Mouse (Mus musculus) myocyte (in vitro differentiated cells): ENCODE measurements at regions not wholly inside any gene's neighbourhood (a gene's known extent, or its start where the extent isn't known, plus 50 kb on each side); places are given as distances from the start of the nearest gene placed in this dataset.

ENCODE experiments used
- H3K27me3 ChIP-seq: one replicate; pipeline ENCODE4 v1.6.1; 2011; ENCODE audit not compliant: control insufficient read depth, insufficient read depth, insufficient read length
- H3K36me3 ChIP-seq: one replicate; pipeline ENCODE4 v1.6.1; 2011; ENCODE audit not compliant: control insufficient read depth, insufficient read depth
- H3K4me2 ChIP-seq: one replicate; pipeline ENCODE4 v1.6.1; 2011; ENCODE audit warnings: low read depth, control low read depth
- H3K4me3 ChIP-seq: one replicate; pipeline ENCODE4 v1.5.1; 2011; ENCODE audit warnings: mild to moderate bottlenecking, control low read depth, moderate library complexity
- H3K79me2 ChIP-seq: one replicate; pipeline ENCODE4 v1.6.1; 2011; ENCODE audit not compliant: control insufficient read depth, insufficient read depth
- H3ac ChIP-seq: one replicate; pipeline ENCODE4 v1.6.1; 2011; ENCODE audit not compliant: control insufficient read depth, insufficient read length
- CEBPB ChIP-seq: IDR thresholded peaks from 2 replicates; pipeline ENCODE4 v1.6.1; 2011; ENCODE audit warnings: mild to moderate bottlenecking, moderate library complexity; ENCODE audit not compliant: poor library complexity, insufficient read depth, severe bottlenecking
- E2F4 ChIP-seq: IDR thresholded peaks from one replicate; pipeline ENCODE4 v1.6.1; 2011; ENCODE audit warnings: mild to moderate bottlenecking, control low read depth, moderate library complexity; ENCODE audit not compliant: insufficient read depth
- MAX ChIP-seq: IDR thresholded peaks from one replicate; pipeline ENCODE4 v1.6.1; 2011; ENCODE audit warnings: low read depth, mild to moderate bottlenecking, control low read depth
- MYOD1 ChIP-seq, 3 experiments: IDR thresholded peaks; one replicate each; pipeline ENCODE4 v1.6.1; 2011; ENCODE audit warnings: control low read depth in 2 of 3, low read depth in 2 of 3, mild to moderate bottlenecking in 2 of 3, moderate library complexity in 1 of 3; ENCODE audit not compliant: insufficient read length in 2 of 3, control insufficient read depth in 1 of 3
- MYOG ChIP-seq, 3 experiments: IDR thresholded peaks; one replicate each; pipeline ENCODE4 v1.6.1; 2011; ENCODE audit warnings: control low read depth in 2 of 3, low read depth in 2 of 3, mild to moderate bottlenecking in 2 of 3; ENCODE audit not compliant: insufficient read length in 2 of 3, control insufficient read depth in 1 of 3, insufficient read depth in 1 of 3
- POLR2A ChIP-seq: IDR thresholded peaks from one replicate; pipeline ENCODE4 v1.6.1; 2011; ENCODE audit warnings: low read depth, mild to moderate bottlenecking, control low read depth, moderate library complexity; ENCODE audit not compliant: insufficient read length
- POLR2AphosphoS2 ChIP-seq: IDR thresholded peaks from one replicate; pipeline ENCODE4 v1.6.1; 2011; ENCODE audit warnings: low read depth, control low read depth; ENCODE audit not compliant: insufficient read length
- REST ChIP-seq: IDR thresholded peaks from one replicate; pipeline ENCODE4 v1.6.1; 2011; ENCODE audit warnings: mild to moderate bottlenecking, control low read depth, moderate library complexity; ENCODE audit not compliant: insufficient read depth, insufficient read length
- SRF ChIP-seq: IDR thresholded peaks from one replicate; pipeline ENCODE4 v1.6.1; 2011; ENCODE audit warnings: low read depth; ENCODE audit not compliant: control insufficient read depth, insufficient read length
- TCF12 ChIP-seq: IDR thresholded peaks from one replicate; pipeline ENCODE4 v1.6.1; 2011; ENCODE audit warnings: mild to moderate bottlenecking, control low read depth; ENCODE audit not compliant: poor library complexity, insufficient read depth, severe bottlenecking
- TCF3 ChIP-seq: IDR thresholded peaks from one replicate; pipeline ENCODE4 v1.6.1; 2011; ENCODE audit warnings: low read depth, control low read depth; ENCODE audit not compliant: insufficient read length
- USF1 ChIP-seq: IDR thresholded peaks from one replicate; pipeline ENCODE4 v1.6.1; 2011; ENCODE audit warnings: low read depth, mild to moderate bottlenecking, control low read depth, moderate library complexity

DNA sequence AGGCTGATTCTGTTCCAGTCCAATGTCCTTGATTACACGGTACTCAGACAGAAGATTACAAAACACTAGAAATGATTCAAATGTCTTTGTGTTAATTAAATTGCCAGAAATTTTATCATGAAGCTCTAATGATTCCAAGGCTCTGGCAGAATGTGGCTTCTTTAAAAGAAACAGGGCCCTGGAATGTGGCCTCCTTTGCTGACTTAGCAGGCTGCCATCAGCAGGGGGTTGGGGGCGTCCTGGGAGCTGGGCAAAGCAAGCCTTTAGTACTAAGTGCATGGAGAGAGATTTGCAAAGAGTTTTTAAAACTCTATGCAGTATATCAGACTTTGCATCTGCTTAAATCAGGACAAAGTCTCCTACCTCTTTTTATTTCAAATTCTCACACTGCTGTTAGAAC lies 434.8 kb upstream of the Cited2 start:
- H3K4me3 ChIP-seq: no peak overlapping the region
- H3K4me2 ChIP-seq: no peak overlapping the region
- H3K27me3 ChIP-seq: no peaks in the 10 kb centered on the region
- H3ac ChIP-seq: no peak overlapping the region
- H3K79me2 ChIP-seq: no peaks in the 10 kb centered on the region
- H3K36me3 ChIP-seq: no peaks in the 10 kb centered on the region
- TF ChIP-seq TCF3 (no peak), MYOG (IDR thresholded peaks at IDR 0.05; ENCODE audit: control insufficient read depth in 1 of 3, insufficient read depth in 1 of 3, insufficient read length in 2 of 3, low read depth in 2 of 3) (no peak), TCF12 (no peak), REST (no peak), E2F4 (no peak), MYOD1 (IDR thresholded peaks at IDR 0.05; ENCODE audit: control insufficient read depth in 1 of 3, insufficient read length in 2 of 3, low read depth in 2 of 3) (no peak), CEBPB (no peak), POLR2AphosphoS2 (no peak), POLR2A (no peak), USF1 (no peak), SRF (no peak), MAX (no peak)

- H3K79me2 ChIP-seq: no peaks in the 10 kb centered on the region
- TF ChIP-seq MAX (no peak), E2F4 (no peak), TCF3 (no peak), POLR2A (no peak), USF1 (no peak), REST (no peak), TCF12 (no peak), CEBPB (no peak), POLR2AphosphoS2 (no peak), MYOG (IDR thresholded peaks at IDR 0.05; ENCODE audit: control insufficient read depth in 1 of 3, insufficient read depth in 1 of 3, insufficient read length in 2 of 3, low read depth in 2 of 3) (no peak), SRF (no peak)
- no peaks in the 10 kb centered on the region for H3K36me3 ChIP-seq
- H3K4me2 ChIP-seq: no peak overlapping the region
- no peak overlapping the region for H3K4me3 ChIP-seq
- H3ac ChIP-seq: no peak overlapping the region
- no peaks in the 10 kb centered on the region for H3K27me3 ChIP-seq
These were observed 430.7 kb upstream of the Cited2 start for GRCm38 (mm10) chr10:17292331-17292730.

- TF ChIP-seq CEBPB: no peak
- TF ChIP-seq E2F4: no peak
- no peak for TF ChIP-seq TCF12
- TF ChIP-seq MAX: no peak
- TF ChIP-seq MYOD1 (IDR thresholded peaks at IDR 0.05; ENCODE audit: control insufficient read depth in 1 of 3, insufficient read length in 2 of 3, low read depth in 2 of 3): no peak
- no peak for TF ChIP-seq POLR2AphosphoS2
- no peak for TF ChIP-seq REST
- TF ChIP-seq SRF: no peak
- TF ChIP-seq POLR2A: no peak
- no peak for TF ChIP-seq TCF3
- TF ChIP-seq USF1: no peak
- TF ChIP-seq MYOG (IDR thresholded peaks at IDR 0.05; ENCODE audit: control insufficient read depth in 1 of 3, insufficient read depth in 1 of 3, insufficient read length in 2 of 3, low read depth in 2 of 3): no peak
- Histone ChIP-seq H3K27me3 (no peaks in the 10 kb centered on the region), H3K79me2 (no peaks in the 10 kb centered on the region), H3K36me3 (no peaks in the 10 kb centered on the region), H3K4me3 (no peak overlapping the region), H3ac (no peak overlapping the region), H3K4me2 (no peak overlapping the region)
These were observed 428.6 kb upstream of the Cited2 start for GRCm38 (mm10) chr10:17294440-17294839.

DNA sequence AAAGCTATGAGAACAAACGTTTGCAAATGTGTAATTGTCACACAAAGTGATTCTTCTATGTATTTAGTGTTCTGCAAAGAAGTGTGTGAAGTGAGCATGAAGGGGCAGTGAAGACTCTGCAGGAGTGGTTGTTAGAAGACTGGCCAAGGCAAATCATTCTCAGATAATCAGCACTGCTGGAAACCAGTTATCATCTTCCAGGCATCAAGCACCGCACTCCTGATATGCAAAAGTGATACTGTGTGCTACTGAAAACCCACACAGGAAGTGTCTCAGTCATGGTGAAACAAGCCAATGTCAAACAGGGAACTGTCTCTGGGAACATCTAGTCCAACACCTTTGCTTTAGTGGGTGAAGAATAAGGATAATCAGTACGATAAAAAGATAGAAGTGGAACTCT lies 427.9 kb upstream of the Cited2 start:
- Histone ChIP-seq H3K4me2 (no peak overlapping the region), H3ac (no peak overlapping the region), H3K27me3 (no peaks in the 10 kb centered on the region), H3K4me3 (no peak overlapping the region), H3K36me3 (no peaks in the 10 kb centered on the region), H3K79me2 (no peaks in the 10 kb centered on the region)
- no peak for TF ChIP-seq REST
- no peak for TF ChIP-seq MAX
- no peak for TF ChIP-seq MYOG (IDR thresholded peaks at IDR 0.05; ENCODE audit: control insufficient read depth in 1 of 3, insufficient read depth in 1 of 3, insufficient read length in 2 of 3, low read depth in 2 of 3)
- TF ChIP-seq E2F4: no peak
- no peak for TF ChIP-seq POLR2A
- TF ChIP-seq POLR2AphosphoS2: no peak
- no peak for TF ChIP-seq TCF3
- no peak for TF ChIP-seq USF1
- no peak for TF ChIP-seq MYOD1 (IDR thresholded peaks at IDR 0.05; ENCODE audit: control insufficient read depth in 1 of 3, insufficient read length in 2 of 3, low read depth in 2 of 3)
- no peak for TF ChIP-seq SRF
- no peak for TF ChIP-seq TCF12
- TF ChIP-seq CEBPB: no peak

DNA sequence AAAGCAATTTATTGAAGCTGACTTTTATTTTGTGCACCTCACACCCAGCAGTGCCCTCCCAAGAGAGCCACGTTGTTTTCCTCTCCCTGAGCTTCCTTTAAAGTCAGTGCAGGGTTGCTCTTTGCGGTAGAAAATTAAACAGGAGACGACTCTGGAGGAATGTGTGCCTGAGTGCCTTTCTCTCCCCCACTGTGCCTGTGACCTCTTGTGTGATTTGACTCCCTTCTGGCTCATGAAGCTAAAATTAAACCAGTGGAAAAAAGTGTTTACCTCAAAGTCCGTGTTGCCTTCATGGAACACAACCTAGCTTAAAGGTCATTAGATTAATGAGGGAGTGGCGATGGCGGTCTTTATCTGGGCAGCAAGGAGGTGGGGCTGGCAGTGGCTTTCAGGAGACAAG lies 423.4 kb upstream of the Cited2 start:
- Histone ChIP-seq H3K79me2 (no peaks in the 10 kb centered on the region), H3K4me3 (no peak overlapping the region), H3ac (no peak overlapping the region), H3K27me3 (no peaks in the 10 kb centered on the region), H3K36me3 (no peaks in the 10 kb centered on the region), H3K4me2 (no peak overlapping the region)
- TF ChIP-seq CEBPB (no peak), MAX (no peak), REST (no peak), TCF12 (no peak), MYOD1 (IDR thresholded peaks at IDR 0.05; ENCODE audit: control insufficient read depth in 1 of 3, insufficient read length in 2 of 3, low read depth in 2 of 3) (no peak), SRF (no peak), USF1 (no peak), E2F4 (no peak), TCF3 (no peak), POLR2AphosphoS2 (no peak), POLR2A (no peak), MYOG (IDR thresholded peaks at IDR 0.05; ENCODE audit: control insufficient read depth in 1 of 3, insufficient read depth in 1 of 3, insufficient read length in 2 of 3, low read depth in 2 of 3) (no peak)
